2 mouse cellular contexts compared by ENCODE assay signal in genomic region chr11:94646457-94646856, GRCm38 (mm10).
TF ChIP-seq lines count a peak whose summit lies in the region.

No protein-coding gene starts in this region.

TF ChIP-seq in CH12.LX, 34 proteins besides CTCF, POLR2A, EP300 and RAD21 (continued from another document):
- TF ChIP-seq MEF2A (IDR thresholded peaks at IDR 0.05; ENCODE audit: borderline replicate concordance, low read depth, low read length): no peak

TF ChIP-seq in MEL, 35 proteins besides CTCF, POLR2A, EP300 and RAD21 (continued from another document):
- TF ChIP-seq POLR2AphosphoS5 (IDR thresholded peaks at IDR 0.05; ENCODE audit: borderline replicate concordance, low read depth, low read length) (0 out of 2 replicates have a peak, but pooled peaks have one; percentile 29), POLR2AphosphoS2 (IDR thresholded peaks at IDR 0.05; ENCODE audit: low read length) (peak; percentile 55; the same call in 1 of the 2 replicates)
